Mouse (Mus musculus): ENCODE data around the gene Gnai3. TPM values are rescaled to one million over a fixed set of nuclear protein-coding genes. Genes with fewer than 3 reads are reported as not detected.

Gene Gnai3
- polyA plus RNA-seq, 1 experiment from 2014 or later, result 134 TPM

DNA sequence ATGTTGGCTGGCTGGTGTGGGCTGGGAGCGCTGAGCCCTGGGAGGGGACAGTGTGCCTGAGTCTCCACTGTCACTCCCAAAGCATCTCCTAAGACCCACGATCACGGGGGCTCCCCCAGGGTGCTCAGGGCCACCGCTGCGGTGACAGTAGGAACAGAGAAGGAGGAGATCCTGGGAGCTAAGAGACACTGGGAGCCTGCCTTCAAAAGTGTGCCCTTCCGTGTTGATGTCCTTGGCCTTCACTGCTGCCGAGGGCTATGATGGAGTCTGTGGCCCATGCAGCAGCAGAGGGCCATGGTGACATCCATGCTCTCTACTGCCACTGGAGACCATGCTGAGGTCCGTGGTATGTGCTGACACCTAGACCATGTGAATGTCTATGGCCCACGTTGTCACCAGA is 80.4 kb downstream of the Gnai3 start:
- 82% methylated on average over 9 of the region's 9 CpGs for WGBS
- no peaks in the 10 kb centered on the region for H3K36me3 ChIP-seq (ENCODE audit: insufficient read depth, low read length)
- H3K9me3 ChIP-seq (replicated peaks; ENCODE audit: low read length), result no peaks in the 10 kb centered on the region
- no peaks in the 10 kb centered on the region; the same call in 1 of the 2 replicates for H3K4me1 ChIP-seq (replicated peaks; ENCODE audit: insufficient read depth, low read length)
- ATAC-seq (replicated peaks; ENCODE audit: low FRiP score, low read depth), result no peak
- no peak overlapping the region for H3K27ac ChIP-seq
- no peak overlapping the region for H3K4me3 ChIP-seq (replicated peaks; ENCODE audit: low read depth, low read length)
- TF ChIP-seq CTCF (IDR thresholded peaks at IDR 0.05; ENCODE audit: low read depth), result no peak
- no peak for DNase-seq (ENCODE audit: low spot score)
- H3K9ac ChIP-seq (ENCODE audit: low read depth, low read length), result no peak overlapping the region
- no peak overlapping the region for H3K4me2 ChIP-seq (ENCODE audit: low read length)
- H3K27me3 ChIP-seq (ENCODE audit: insufficient read depth, low read length), result no peaks in the 10 kb centered on the region

DNA sequence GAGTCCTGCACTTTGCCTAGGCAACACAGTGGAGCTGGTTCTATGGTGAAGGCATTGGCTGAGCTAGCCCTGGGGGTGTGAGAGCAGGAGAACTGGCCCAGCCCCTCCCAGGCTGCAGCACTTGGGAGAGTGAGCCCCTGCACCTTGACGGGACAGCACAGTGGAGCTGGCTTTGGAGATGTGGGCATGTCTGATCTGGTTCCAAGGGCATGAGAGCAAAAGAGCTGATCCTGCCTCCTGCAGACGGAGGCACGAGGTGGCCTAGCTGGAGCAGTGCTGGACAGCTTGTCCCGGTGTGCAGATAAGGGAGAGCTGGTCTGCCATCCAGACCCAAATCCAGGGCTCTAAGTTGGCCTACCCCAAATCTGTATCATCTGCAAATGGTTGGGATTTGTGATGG is 81.3 kb downstream of the Gnai3 start:
- no peak for TF ChIP-seq CTCF (IDR thresholded peaks at IDR 0.05; ENCODE audit: low read depth)
- ATAC-seq (replicated peaks; ENCODE audit: low FRiP score, low read depth), result no peak
- no peaks in the 10 kb centered on the region; the same call in 1 of the 2 replicates for H3K4me1 ChIP-seq (replicated peaks; ENCODE audit: insufficient read depth, low read length)
- H3K36me3 ChIP-seq (ENCODE audit: insufficient read depth, low read length), result no peaks in the 10 kb centered on the region
- no peak overlapping the region for H3K4me2 ChIP-seq (ENCODE audit: low read length)
- no peak overlapping the region for H3K9ac ChIP-seq (ENCODE audit: low read depth, low read length)
- no peaks in the 10 kb centered on the region for H3K9me3 ChIP-seq (replicated peaks; ENCODE audit: low read length)
- WGBS, result 58% methylated on average over 4 of the region's 4 CpGs
- H3K27ac ChIP-seq, result no peak overlapping the region
- DNase-seq (ENCODE audit: low spot score), result no peak
- H3K27me3 ChIP-seq (ENCODE audit: insufficient read depth, low read length), result no peaks in the 10 kb centered on the region
- no peak overlapping the region for H3K4me3 ChIP-seq (replicated peaks; ENCODE audit: low read depth, low read length)

DNA sequence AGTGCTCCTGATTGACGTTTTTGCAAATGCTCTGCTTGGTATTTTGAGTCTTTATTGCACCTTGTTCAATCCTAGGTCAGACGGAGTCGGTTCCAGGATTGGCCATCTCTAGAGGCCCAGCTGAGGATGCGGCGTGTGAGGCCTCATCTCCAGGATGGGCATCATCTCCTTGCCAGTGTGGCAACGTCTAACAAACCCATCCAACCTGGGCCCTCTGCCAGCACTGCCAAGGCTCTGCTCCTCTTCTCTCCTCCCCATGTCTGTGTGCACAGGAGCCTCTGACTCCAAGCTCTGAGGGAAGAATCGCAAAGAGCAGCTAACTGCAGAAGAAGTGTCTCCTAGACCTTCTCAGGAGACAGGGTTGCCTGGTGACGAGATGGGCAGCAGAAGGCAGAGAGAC is 83.3 kb downstream of the Gnai3 start:
- WGBS, result 78% methylated on average over 8 of the region's 8 CpGs
- TF ChIP-seq CTCF (IDR thresholded peaks at IDR 0.05; ENCODE audit: low read depth), result no peak
- no peak for ATAC-seq (replicated peaks; ENCODE audit: low FRiP score, low read depth)

DNA sequence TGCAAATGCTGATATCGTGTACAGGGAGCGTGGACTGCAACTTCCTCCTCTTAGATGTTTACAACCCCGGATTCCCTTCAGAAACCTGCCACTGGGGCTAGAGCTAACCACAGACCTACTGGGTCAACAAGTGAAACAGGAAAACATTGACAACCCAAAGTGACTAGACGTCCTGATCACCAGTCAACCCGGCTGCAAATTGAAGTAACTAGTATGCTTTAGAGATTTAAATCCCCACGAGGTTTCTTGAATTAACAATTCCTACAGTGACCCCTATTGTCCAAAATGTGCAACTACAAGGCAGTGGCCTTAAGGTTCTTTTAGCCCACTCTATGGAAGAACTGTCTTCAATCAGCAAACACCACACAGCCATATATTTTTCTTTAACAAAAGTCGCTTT is 84.5 kb downstream of the Gnai3 start:
- ATAC-seq (replicated peaks; ENCODE audit: low FRiP score, low read depth), result no peak
- Histone ChIP-seq H3K36me3 (ENCODE audit: insufficient read depth, low read length) (no peaks in the 10 kb centered on the region), H3K4me2 (ENCODE audit: low read length) (peak overlapping the region; percentile 44), H3K27ac (no peak overlapping the region), H3K4me1 (replicated peaks; ENCODE audit: insufficient read depth, low read length) (no peaks in the 10 kb centered on the region), H3K9me3 (replicated peaks; ENCODE audit: low read length) (no peaks in the 10 kb centered on the region), H3K4me3 (replicated peaks; ENCODE audit: low read depth, low read length) (no peak overlapping the region), H3K27me3 (ENCODE audit: insufficient read depth, low read length) (no peaks in the 10 kb centered on the region), H3K9ac (ENCODE audit: low read depth, low read length) (no peak overlapping the region)
- DNase-seq (ENCODE audit: low spot score), result peak; percentile 88
- TF ChIP-seq CTCF (IDR thresholded peaks at IDR 0.05; ENCODE audit: low read depth), result peak; percentile 86
- 13% methylated on average over 7 of the region's 7 CpGs for WGBS

More for the DNA sequence above, 83.3 kb downstream of the Gnai3 start:
- no peak overlapping the region for H3K4me3 ChIP-seq (replicated peaks; ENCODE audit: low read depth, low read length)
- H3K4me2 ChIP-seq (ENCODE audit: low read length), result no peak overlapping the region
- no peak overlapping the region for H3K9ac ChIP-seq (ENCODE audit: low read depth, low read length)
- no peaks in the 10 kb centered on the region for H3K9me3 ChIP-seq (replicated peaks; ENCODE audit: low read length)
- no peaks in the 10 kb centered on the region for H3K36me3 ChIP-seq (ENCODE audit: insufficient read depth, low read length)
- no peaks in the 10 kb centered on the region for H3K4me1 ChIP-seq (replicated peaks; ENCODE audit: insufficient read depth, low read length)
- DNase-seq (ENCODE audit: low spot score), result no peak
- H3K27me3 ChIP-seq (ENCODE audit: insufficient read depth, low read length), result no peaks in the 10 kb centered on the region
- H3K27ac ChIP-seq, result no peak overlapping the region

Other genes with a start within 250 kb of the Gnai3 start
- gene Gstm7, start 214.3 kb downstream of the Gnai3 start, polyA plus RNA-seq (2015; fragmentation: Nextera tagmentation; extraction: Ambion mirVana), result 17.7 and 18.3 TPM in 2 replicates
- 8.5 and 8.8 TPM in 2 replicates for gene Gstm6, start 202.4 kb downstream of the Gnai3 start, polyA plus RNA-seq (2015; fragmentation: Nextera tagmentation; extraction: Ambion mirVana)
- gene Gstm3, start 176.9 kb downstream of the Gnai3 start, polyA plus RNA-seq (2015; fragmentation: Nextera tagmentation; extraction: Ambion mirVana), result 0.14 and 0.17 TPM in 2 replicates
- 148 and 155 TPM in 2 replicates for gene Gstm2, start 159.7 kb downstream of the Gnai3 start, polyA plus RNA-seq (2015; fragmentation: Nextera tagmentation; extraction: Ambion mirVana)
- gene Gstm1, start 128.2 kb downstream of the Gnai3 start, polyA plus RNA-seq (2015; fragmentation: Nextera tagmentation; extraction: Ambion mirVana), result 177 and 224 TPM in 2 replicates
- 21.8 and 22.1 TPM in 2 replicates for gene Gstm4, start 101.3 kb downstream of the Gnai3 start, polyA plus RNA-seq (2015; fragmentation: Nextera tagmentation; extraction: Ambion mirVana)
- gene Ampd2, start 59.5 kb downstream of the Gnai3 start, polyA plus RNA-seq (2015; fragmentation: Nextera tagmentation; extraction: Ambion mirVana), result 35.8 and 38.2 TPM in 2 replicates
- 1.0 and 1.2 TPM in 2 replicates for gene Gnat2, start 53.4 kb downstream of the Gnai3 start, polyA plus RNA-seq (2015; fragmentation: Nextera tagmentation; extraction: Ambion mirVana)
- gene Gpr61, start 8.7 kb upstream of the Gnai3 start, polyA plus RNA-seq (2015; fragmentation: Nextera tagmentation; extraction: Ambion mirVana), result not detected in 2 replicates
- gene Amigo1, start 40.2 kb upstream of the Gnai3 start, polyA plus RNA-seq (2015; fragmentation: Nextera tagmentation; extraction: Ambion mirVana), result 4.2 and 5.4 TPM in 2 replicates
- gene Cyb561d1, start 55.1 kb upstream of the Gnai3 start, polyA plus RNA-seq (2015; fragmentation: Nextera tagmentation; extraction: Ambion mirVana), result 3.1 and 3.4 TPM in 2 replicates
- 10.9 and 11.0 TPM in 2 replicates for gene Atxn7l2, start 64.8 kb upstream of the Gnai3 start, polyA plus RNA-seq (2015; fragmentation: Nextera tagmentation; extraction: Ambion mirVana)
- 3.5 and 3.6 TPM in 2 replicates for gene Sypl2, start 80.5 kb upstream of the Gnai3 start, polyA plus RNA-seq (2015; fragmentation: Nextera tagmentation; extraction: Ambion mirVana)
- 254 and 255 TPM in 2 replicates for gene Psma5, start 110.8 kb upstream of the Gnai3 start, polyA plus RNA-seq (2015; fragmentation: Nextera tagmentation; extraction: Ambion mirVana)
- gene Sort1, start 137.9 kb upstream of the Gnai3 start, polyA plus RNA-seq (2015; fragmentation: Nextera tagmentation; extraction: Ambion mirVana), result 11.7 and 12.4 TPM in 2 replicates
- not detected in 2 replicates for gene Mybphl, start 218.8 kb upstream of the Gnai3 start, polyA plus RNA-seq (2015; fragmentation: Nextera tagmentation; extraction: Ambion mirVana)
- 19.0 and 20.4 TPM in 2 replicates for gene Psrc1, start 237.7 kb upstream of the Gnai3 start, polyA plus RNA-seq (2015; fragmentation: Nextera tagmentation; extraction: Ambion mirVana)